Mouse (Mus musculus) E14TG2a.4 (cell line): ENCODE data around the gene P2ry14.
"Not testable (repeated sequence)": the region's sequence is repeated elsewhere in the genome, so short reads cannot be mapped to it uniquely, and the experiment has no call there.

ENCODE experiments used
- H3K27me3 ChIP-seq: 2 replicates; pipeline ENCODE4 v1.6.1; 2014; ENCODE audit warnings: low read length, control low read depth; ENCODE audit not compliant: insufficient read depth
- H3K36me3 ChIP-seq: 2 replicates; pipeline ENCODE4 v1.6.1; 2014; ENCODE audit warnings: low read length, control low read depth; ENCODE audit not compliant: insufficient read depth
- H3K4me1 ChIP-seq: replicated peaks from 2 replicates; pipeline ENCODE4 v1.6.1; 2014; ENCODE audit warnings: low read depth, low read length, control low read depth
- H3K4me3 ChIP-seq: replicated peaks from 2 replicates; pipeline ENCODE4 v1.5.1; 2014; ENCODE audit warnings: mild to moderate bottlenecking, low read length
- H3K9me3 ChIP-seq: 2 replicates; pipeline ENCODE4 v1.6.1; 2014; ENCODE audit warnings: low read length, control low read depth
- CTCF ChIP-seq: conservative IDR thresholded peaks from 2 replicates; pipeline ENCODE4 v1.5.1; 2014; ENCODE audit warnings: low read length
- NANOG ChIP-seq: IDR thresholded peaks from 2 replicates; pipeline ENCODE4 v1.6.1; 2014; ENCODE audit warnings: borderline replicate concordance, low read length, mixed read lengths
- POU5F1 ChIP-seq: IDR thresholded peaks from 2 replicates; pipeline ENCODE4 v1.6.1; 2014; ENCODE audit warnings: low read length, borderline replicate concordance

Gene P2ry14

GRCm38 (mm10) chr3:59125783-59126555 is 27.4 kb downstream of the P2ry14 start:
- H3K27me3 ChIP-seq = no peaks in the 10 kb centered on the region
- no peaks in the 10 kb centered on the region for H3K9me3 ChIP-seq
- H3K4me3 ChIP-seq = no peak overlapping the region
- H3K36me3 ChIP-seq = no peaks in the 10 kb centered on the region
- TF ChIP-seq NANOG (no peak), CTCF (no peak), POU5F1 (no peak)
- H3K4me1 ChIP-seq = peaks cover 11% of the 10 kb centered on the region

- Histone ChIP-seq H3K36me3 (no peaks in the 10 kb centered on the region), H3K4me3 (no peak overlapping the region), H3K4me1 (peaks cover 14% of the 10 kb centered on the region), H3K9me3 (no peaks in the 10 kb centered on the region), H3K27me3 (no peaks in the 10 kb centered on the region)
- TF ChIP-seq POU5F1 (no peak), NANOG (no peak), CTCF (no peak)
Measured at GRCm38 (mm10) chr3:59125022-59125421, 28.4 kb downstream of the P2ry14 start.

GRCm38 (mm10) chr3:59121780-59122449 is 31.5 kb downstream of the P2ry14 start:
- Histone ChIP-seq H3K9me3 (no peaks in the 10 kb centered on the region), H3K36me3 (no peaks in the 10 kb centered on the region), H3K27me3 (no peaks in the 10 kb centered on the region), H3K4me1 (peaks cover 20% of the 10 kb centered on the region), H3K4me3 (no peak overlapping the region)
- TF ChIP-seq NANOG (no peak), CTCF (no peak), POU5F1 (no peak)

GRCm38 (mm10) chr3:59121067-59121730 is 32.2 kb downstream of the P2ry14 start:
- Histone ChIP-seq H3K36me3 (no peaks in the 10 kb centered on the region), H3K4me1 (peaks cover 20% of the 10 kb centered on the region), H3K27me3 (no peaks in the 10 kb centered on the region), H3K4me3 (no peak overlapping the region), H3K9me3 (no peaks in the 10 kb centered on the region)
- TF ChIP-seq NANOG (no peak), POU5F1 (no peak), CTCF (no peak)

GRCm38 (mm10) chr3:59113973-59114517 is 39.4 kb downstream of the P2ry14 start:
- Histone ChIP-seq H3K4me1 (peaks cover 6% of the 10 kb centered on the region; the same call in 1 of the 2 replicates), H3K36me3 (no peaks in the 10 kb centered on the region), H3K27me3 (no peaks in the 10 kb centered on the region), H3K9me3 (peaks cover 8% of the 10 kb centered on the region; the same call in 1 of the 2 replicates), H3K4me3 (no peak overlapping the region)
- TF ChIP-seq CTCF = no peak
- TF ChIP-seq POU5F1 = no peak
- no peak for TF ChIP-seq NANOG

GRCm38 (mm10) chr3:59113291-59113690 is 40.1 kb downstream of the P2ry14 start:
- H3K27me3 ChIP-seq, H3K36me3 ChIP-seq, H3K4me3 ChIP-seq, H3K4me1 ChIP-seq, H3K9me3 ChIP-seq: not testable (repeated sequence)

- no peaks in the 10 kb centered on the region for H3K36me3 ChIP-seq
- H3K27me3 ChIP-seq = no peaks in the 10 kb centered on the region
- peaks cover 8% of the 10 kb centered on the region; the same call in 1 of the 2 replicates for H3K9me3 ChIP-seq
- no peak overlapping the region for H3K4me3 ChIP-seq
- H3K4me1 ChIP-seq = no peaks in the 10 kb centered on the region; the same call in 1 of the 2 replicates
- no peak for TF ChIP-seq POU5F1
- no peak for TF ChIP-seq NANOG
- TF ChIP-seq CTCF = no peak
Measured at GRCm38 (mm10) chr3:59111944-59112343, 41.5 kb downstream of the P2ry14 start.

GRCm38 (mm10) chr3:59109834-59110233 is 43.6 kb downstream of the P2ry14 start:
- H3K36me3 ChIP-seq, H3K4me1 ChIP-seq, H3K4me3 ChIP-seq, H3K9me3 ChIP-seq, H3K27me3 ChIP-seq: not testable (repeated sequence)
